Mouse (Mus musculus): Measurements from ENCODE around the gene Trpm5. TPM values are rescaled to one million over a fixed set of nuclear protein-coding genes. Genes with fewer than 3 reads are reported as not detected.

The Trpm5 gene
- under 1 TPM in 1 of 4 experiments, not detected in 3; 0.16 TPM for total RNA-seq (2022)

DNA sequence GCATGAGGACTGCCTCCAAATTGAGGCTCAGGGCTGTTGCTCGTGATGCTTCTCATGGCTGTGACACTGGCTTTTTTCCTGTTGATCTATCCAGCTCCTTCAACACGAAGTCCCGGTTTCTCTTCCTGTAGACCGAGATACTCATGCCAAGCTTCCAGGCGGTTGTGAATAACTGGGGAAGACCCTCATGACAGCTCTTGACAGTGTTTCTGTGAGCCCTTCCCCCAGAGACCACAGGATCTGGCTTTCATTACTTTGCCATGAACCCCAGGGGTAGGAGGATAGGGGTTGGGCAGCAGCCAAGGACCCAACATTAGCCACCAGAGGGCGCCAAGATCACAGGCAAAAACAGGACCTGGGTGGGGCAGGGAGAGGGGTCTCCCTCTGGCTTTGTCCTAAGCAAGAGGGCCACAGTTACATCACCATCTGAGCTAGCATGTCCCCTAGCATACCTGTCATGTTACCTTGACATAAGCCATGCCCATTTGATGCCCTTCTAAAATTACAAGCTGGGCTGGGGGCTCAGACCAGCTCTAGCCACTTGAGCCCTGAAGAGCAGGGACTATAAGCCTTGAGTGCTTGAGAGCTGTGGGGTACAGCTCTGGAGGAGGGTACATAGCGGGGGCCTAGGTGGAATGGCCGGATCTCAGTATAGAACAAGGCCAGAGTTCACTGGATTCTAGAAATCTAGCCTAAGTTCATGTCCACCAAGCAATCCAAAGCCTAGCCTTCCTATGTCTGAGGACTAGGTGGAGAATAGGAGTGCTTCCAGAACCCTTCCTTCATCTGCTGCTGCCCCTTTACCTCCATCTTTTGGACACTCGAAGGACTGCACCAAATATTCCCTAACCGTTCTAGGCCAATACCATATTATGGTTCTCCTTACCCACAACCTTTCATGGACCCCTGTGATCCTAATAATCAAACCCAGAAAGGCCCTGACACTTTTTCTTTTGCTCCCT lies at the start of gene Trpm5:
TSS of gene Trpm5 (minus strand) at position 51 of the 962 bp plus-strand sequence.
- DNase-seq (ENCODE audit: low spot score in 2 of 2): peak in 1 of 2 experiments; percentile 47

DNA sequence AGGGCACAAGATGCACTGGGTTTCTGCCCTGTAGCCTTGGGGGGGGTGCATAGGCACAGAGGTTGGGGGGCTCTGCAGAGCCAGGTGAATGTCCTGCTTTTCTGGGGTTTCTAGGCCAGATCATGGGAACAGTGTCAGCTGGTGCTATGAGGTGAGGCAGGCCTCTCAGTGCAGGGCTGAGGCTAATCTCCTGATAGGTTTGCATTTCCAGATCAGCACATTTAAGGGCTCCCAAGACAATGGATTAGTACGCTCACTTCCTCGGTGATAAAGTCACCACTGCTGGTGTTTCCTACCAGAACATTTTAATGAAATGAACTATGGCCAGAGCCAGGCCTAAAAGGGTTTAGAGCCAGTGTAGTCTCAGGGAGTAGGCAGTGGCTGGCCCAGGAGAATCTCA lies 48.2 kb upstream of the Trpm5 start:
- no peak for DNase-seq (ENCODE audit: low spot score in 2 of 2)

DNA sequence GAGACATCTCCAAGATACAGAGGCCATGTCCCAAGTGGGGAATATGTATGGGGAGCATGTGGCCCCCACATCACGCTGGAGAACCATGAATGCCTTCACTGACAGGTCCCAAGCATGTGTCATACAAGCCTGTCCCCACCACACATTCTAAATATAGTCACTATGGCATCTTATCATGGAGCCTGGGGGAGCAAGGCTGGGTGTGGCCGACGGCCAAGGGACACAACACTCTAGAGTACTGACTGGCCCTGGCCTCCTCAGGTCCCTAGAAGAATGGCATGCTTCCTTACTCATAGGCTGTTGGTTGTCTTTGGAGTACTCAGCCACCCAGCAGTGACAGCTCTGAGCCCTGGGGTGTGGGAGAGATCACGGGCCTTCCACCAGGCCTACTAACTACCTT lies 45.5 kb upstream of the Trpm5 start:
- DNase-seq (ENCODE audit: low spot score in 2 of 2): no peak

GRCm38 (mm10) chr7:143138789-143139188 lies 44.3 kb upstream of the Trpm5 start:
- peak in 1 of 2 experiments; percentile 56 for DNase-seq (ENCODE audit: low spot score in 2 of 2)

- DNase-seq (ENCODE audit: low spot score in 2 of 2): no peak
These were observed 42.1 kb upstream of the Trpm5 start for GRCm38 (mm10) chr7:143136561-143136960.

DNA sequence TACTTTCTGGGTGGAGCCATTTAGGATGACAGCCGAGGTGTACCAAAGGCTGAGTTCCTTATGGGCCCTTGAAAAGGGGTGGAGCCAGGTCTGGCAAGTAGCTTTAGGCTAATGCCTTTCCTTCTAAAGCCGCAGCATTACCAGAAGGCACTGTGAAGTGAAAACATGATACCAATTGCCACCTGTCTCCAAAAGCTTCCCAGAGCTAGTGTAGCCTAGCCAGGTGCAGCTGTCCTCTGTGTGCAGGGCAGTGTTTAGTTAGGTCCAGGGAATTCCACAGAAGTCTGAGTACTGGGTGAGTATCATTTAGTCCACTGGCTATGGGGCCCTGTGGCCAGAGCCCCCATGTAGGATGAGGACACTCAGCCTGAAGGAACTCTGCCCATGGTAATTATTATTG lies 41.7 kb upstream of the Trpm5 start:
- no peak for DNase-seq (ENCODE audit: low spot score in 2 of 2)

- DNase-seq (ENCODE audit: low spot score in 2 of 2): no peak
These were observed 38.4 kb upstream of the Trpm5 start for GRCm38 (mm10) chr7:143132815-143133214.

DNA sequence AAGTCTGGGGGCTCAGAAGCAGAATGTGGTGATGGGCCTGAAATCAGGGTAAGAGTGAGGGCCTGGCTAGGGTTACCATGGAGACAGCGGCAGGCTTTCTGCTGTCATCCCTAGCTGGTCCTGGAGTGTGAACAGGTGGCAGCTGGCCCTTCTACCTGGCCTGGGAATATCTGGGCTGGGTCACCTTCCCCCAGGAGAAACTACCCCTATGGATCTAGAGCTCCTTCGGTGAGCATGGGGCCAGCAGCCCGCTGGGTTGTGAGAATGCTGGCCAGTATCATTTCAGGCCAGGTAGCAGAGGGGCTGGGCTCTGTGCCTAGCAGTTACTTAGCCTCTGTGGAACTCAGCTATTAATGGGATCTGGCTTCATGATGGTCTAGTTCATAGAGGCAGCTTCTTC lies 30.5 kb upstream of the Trpm5 start:
- no peak for DNase-seq (ENCODE audit: low spot score in 2 of 2)

- no peak for DNase-seq (ENCODE audit: low spot score in 2 of 2)
These were observed 29.6 kb upstream of the Trpm5 start for GRCm38 (mm10) chr7:143123876-143124669.

DNA sequence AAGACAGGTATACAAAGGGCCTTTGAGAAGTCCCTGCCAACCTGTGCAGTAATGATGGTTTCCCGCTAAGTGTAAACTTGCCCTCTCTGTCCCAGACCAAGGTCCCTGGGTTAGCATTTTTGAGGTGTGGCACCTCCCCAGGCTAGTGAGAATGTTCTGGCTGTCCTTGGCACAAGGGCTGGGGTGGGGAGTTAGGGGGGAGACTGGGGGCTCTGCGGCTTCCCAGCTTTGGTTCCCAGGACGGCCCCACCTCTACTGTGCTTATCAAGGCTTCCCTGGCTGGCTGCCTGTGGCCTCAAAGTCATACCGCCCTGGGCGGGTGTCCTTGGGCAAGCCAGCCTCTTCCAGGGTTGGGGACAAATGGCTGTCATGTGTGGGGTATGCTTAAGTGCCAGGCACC lies 27.7 kb upstream of the Trpm5 start:
- DNase-seq (ENCODE audit: low spot score in 2 of 2): no peak

GRCm38 (mm10) chr7:143119826-143120225 lies 25.4 kb upstream of the Trpm5 start:
- no peak for DNase-seq (ENCODE audit: low spot score in 2 of 2)

DNA sequence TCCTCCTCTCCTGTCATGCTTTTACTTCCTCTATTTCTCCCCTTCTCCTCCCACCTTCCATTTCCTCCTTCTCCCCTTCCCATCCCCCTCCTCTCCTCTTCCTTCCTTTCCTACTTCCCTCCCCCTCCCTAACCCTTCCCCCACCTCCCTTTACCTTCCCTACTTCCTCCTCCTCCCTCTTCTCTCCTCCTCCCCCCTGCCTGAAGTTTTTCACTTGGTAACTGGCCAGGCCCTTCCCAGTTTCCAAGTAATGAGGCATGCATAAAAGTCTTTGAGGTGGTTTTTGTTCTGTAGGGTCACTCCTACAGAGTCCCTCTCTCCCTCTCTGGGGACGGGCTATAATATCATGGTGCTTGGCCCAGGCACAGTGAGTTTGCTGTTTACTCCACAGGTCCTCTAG lies 25.0 kb upstream of the Trpm5 start:
- no peak for DNase-seq (ENCODE audit: low spot score in 2 of 2)

DNA sequence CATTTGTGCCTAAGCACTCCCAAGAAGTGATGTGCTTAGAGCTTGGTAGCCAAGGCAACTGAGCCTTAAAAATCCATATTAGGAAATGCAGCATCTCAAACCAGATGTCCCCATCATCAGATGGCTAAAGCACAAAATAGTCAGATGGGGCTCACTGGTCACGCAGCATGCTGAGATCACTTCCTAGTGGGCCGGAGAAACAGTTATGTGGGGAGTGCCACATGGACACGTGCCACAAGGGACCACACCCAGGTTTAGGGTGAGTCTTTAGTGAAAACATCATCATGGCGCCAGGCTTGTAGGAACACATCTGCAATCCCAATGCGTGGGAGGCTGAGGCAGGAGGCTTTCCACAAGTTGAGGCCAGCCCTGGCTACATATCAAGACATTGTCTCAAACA lies 22.1 kb upstream of the Trpm5 start:
- no peak for DNase-seq (ENCODE audit: low spot score in 2 of 2)

GRCm38 (mm10) chr7:143114773-143115172 lies 20.3 kb upstream of the Trpm5 start:
- DNase-seq (ENCODE audit: low spot score in 2 of 2): no peak

DNA sequence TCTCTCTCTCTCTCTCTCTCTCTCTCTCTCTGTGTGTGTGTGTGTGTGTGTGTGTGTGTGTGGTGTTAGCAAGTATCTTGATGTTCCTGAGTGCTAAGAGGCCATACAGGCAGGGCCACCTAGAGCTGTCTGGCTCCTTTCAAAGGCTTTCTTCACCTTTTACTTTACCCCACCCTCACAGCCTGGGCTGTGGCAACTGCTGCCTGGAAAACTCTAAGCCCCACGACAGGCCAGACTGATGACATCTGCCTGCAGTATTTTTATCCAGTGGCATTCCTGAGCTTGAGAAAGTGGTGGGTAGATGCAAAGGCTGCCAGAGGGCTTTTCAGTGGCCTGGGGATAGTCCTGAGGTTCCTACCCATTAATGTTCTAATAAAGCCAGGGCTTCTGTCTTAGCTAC lies 18.0 kb upstream of the Trpm5 start:
- DNase-seq (ENCODE audit: low spot score in 2 of 2): no peak

GRCm38 (mm10) chr7:143111719-143112118 lies 17.3 kb upstream of the Trpm5 start:
- no peak for DNase-seq (ENCODE audit: low spot score in 2 of 2)

GRCm38 (mm10) chr7:143110803-143111202 lies 16.4 kb upstream of the Trpm5 start:
- DNase-seq (ENCODE audit: low spot score in 2 of 2): no peak

DNA sequence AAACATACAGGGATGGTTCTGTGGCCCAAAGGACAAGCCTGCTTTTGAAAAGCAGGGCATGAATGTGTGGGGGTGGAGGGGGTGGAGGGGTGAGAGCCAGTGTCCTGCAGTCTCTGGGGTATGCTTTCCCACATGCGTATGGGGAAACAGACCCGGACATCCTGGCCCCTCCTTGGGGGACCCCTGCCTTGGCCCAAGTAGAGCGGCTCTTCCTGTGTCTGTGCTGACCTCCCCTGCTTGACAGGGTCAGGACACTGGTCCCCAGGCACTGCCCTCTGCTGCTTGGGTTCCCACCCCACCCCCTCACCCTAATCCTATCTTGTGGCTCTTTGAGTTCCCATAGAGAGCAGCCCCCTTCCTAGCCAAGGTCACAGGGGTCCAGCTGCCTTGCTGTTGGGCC lies 15.3 kb upstream of the Trpm5 start:
- no peak for DNase-seq (ENCODE audit: low spot score in 2 of 2)

DNA sequence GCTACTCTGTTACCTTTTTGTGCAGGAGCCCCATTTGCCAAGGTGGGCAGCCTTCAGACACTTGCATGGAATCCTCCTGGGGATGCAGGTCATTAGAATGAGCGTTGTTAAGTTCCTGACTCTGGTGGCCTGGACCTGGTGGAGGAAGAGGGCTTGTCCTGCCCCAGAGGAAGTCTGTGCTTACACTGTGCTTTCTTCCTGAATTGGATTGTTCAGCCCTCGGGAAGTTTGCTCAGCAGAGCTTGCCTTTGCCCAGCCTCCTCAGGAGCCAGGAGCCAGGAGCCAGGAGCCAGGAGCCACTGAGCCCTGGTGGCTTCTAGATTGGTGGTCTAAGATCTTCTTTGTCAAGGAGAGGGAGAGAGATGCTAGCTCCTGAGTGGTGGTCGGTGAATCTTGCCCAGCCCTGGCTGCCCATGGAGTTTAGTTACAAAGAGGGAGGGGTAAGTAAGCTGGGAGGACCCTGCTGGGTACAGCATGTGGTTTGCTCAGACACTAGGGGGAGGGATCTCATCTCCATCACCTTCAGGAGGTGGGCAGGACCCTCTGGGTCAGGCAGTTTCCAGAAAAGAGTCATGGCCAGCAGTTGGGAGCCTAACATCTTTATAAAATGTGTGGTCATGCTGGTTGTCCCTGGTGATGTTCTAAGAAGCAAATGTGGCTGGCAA lies 14.7 kb upstream of the Trpm5 start:
- DNase-seq (ENCODE audit: low spot score in 2 of 2): no peak

GRCm38 (mm10) chr7:143108200-143108599 lies 13.8 kb upstream of the Trpm5 start:
- no peak for DNase-seq (ENCODE audit: low spot score in 2 of 2)

DNA sequence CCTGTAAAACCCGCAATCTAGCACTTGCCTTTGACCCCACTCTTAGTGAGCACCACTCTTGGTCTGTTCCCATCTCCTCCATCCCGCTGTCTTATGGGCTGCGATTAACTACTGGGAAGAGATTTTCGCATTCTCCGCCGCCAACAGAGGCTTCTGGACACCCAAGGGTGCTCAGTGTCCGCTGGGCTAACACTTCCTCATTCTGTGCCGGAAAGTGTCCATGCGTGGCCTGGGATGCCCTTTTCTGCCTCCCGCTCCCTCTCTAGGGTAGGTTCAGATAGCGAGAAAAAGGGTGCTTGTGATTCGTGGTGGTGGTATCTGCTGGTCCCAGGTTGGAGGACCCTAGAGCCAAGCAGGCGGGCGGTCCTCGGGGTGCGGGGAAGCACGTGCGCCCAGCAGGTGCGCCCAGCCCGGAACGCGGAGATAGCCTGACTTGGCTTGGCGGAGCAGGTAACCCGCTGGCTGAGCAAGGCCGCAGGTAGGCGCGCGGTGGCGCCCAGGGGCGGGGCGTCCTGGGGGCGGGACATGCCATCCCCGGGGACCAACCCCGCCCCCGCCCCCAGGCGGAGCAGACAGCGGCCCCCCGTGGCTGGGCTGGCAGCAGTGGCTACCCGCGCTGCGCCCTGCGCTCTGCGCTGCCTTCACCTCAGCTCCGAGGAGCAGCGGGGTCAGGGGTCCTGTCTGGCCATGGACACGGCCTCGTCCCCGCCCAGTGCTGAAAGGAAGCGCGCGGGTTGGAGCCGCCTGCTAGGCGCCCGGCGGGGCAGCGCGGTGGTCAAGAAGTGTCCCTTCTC lies 12.4 kb upstream of the Trpm5 start:
- DNase-seq (ENCODE audit: low spot score in 2 of 2): no peak
